Mouse (Mus musculus) layer of hippocampus, postnatal 10 days (tissue): ENCODE data around the gene Bpi. TPM values are rescaled to one million over a fixed set of nuclear protein-coding genes. Genes with fewer than 3 reads are reported as not detected.

Experiments
- DNase-seq, 2 experiments: peaks; one replicate each; pipeline ENCODE4 v3.0.0; 2021; ENCODE audit warnings: low spot score in 2 of 2
- total RNA-seq, 2 experiments: library from RNA; stranded (reverse); gene quantifications; 2 replicates each; pipeline ENCODE4 v1.2.3; 2021

Bpi gene
- total RNA-seq, 2 experiments from 2014 or later = not detected

DNA sequence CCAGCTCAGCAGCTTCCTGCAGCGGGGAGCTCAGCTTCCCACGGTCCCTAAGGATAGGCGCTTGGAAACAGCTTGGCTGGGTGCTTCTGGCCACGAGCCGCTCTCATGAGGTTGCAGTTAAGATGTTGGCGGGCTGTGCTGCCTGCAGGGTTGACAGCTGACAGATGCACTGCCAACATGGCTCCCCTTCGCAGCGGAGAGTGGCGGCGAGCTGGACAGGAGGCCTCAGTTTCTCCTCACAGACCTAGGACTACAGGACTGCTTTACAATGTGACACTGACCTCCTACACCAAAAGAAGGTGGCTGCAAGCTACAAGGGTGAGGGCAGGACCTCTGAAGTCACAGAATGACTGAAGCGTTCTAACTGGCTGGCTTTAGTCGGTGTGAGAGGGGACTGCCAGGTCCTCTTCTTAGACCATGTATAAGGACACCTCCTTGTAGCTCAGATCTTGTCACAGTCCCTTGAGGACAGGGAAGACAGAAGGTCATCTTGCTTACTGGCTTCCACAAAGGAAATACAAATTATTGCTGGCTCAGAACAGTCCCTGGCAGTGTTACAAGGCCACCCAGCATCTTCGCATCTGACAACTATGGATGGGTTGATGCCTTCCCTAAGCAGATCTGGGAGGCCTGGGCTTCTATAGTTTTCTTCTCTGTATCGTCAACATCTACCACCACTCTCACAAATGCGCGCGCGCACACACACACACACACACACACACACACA lies 15.6 kb upstream of the Bpi start:
- DNase-seq = peak; percentile 64 to 65

DNA sequence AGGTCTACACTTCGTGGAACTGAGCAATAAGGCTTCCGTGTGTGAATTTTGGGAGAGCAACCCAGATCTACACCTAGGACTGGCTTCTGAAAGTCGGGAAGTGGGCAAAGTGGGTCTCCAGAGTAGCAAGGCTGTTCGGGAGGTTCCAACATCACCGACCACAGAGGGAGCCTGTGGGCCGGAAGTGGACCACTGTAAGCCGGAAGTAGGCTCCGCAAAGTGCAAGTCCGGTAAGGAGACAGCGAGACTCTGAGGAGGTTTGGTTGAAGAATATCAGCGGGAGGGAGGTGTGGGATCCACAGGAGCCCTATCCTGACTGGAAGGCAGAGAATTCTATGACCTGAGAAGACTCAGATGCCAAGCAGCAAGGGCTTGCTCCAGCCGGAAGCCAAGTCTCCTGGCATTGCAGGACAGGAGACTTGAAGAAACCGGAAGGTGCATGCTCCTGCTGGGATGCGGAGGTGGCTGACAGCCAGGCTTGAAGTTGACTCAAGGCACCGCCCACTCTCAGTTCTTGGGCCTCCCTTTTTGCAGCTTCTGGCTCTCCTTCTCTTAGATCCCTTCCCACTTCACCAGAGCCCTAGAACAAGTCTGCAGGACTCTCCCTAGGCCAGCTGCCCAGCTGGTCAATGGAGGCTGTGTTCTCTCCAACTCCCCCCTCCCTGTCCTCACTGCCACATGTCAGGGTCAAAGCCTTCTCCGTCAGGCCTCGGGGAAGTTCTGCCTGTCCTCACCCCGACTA lies 14.6 kb upstream of the Bpi start:
- DNase-seq = peak; percentile 29 to 35

DNA sequence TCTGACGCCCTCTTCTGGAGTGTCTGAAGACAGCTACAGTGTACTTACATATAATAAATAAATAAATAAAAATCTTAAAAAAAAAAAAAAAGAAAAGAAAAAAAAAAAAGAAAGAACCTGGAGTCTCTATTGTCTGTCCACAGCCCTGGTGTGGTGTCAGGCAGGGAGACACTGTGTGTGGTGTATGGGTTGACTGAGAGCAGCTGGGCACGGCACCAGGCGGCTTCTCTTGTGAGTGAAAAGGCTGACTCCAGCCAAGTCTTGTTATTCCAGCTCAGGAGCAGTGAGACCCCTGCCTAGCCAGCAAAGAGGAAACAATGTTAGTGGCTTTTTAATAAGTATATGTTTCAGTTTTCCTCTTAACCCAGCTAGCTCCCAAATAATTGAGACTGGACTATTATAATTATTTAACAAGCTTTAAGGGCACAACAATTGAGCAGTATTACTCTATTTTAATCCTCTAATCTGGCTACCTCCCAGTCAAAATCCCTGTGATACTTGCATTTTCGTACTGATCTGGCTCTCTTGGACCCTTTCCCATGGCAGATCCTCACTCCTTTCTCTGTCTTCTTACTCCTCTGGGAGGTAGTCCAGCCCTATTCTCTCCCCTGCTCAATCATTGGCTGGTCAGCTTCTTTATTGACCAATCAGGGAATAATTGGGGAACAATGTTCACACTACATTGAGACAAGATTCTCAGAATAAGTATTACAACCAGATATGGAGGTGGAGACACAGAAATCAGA lies 12.6 kb upstream of the Bpi start:
- DNase-seq = no peak

DNA sequence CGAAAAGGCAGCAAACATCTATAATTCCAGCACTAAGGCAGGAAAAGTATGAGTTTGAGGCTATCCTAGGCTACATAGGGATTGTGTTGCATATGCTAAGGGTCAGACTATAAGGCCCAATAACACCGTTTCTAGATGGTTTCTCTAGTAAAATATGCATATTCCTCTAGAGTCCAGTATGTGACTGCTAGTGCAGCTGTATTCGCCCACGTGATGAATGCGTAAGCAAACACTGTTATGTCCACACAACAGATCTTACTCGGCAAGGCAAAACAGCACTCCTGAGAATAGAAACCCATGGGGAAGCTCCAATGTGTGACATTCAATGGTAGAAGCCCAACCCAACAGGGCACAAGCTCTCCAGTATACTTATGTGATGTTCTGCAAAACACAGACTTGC lies 10.0 kb upstream of the Bpi start:
- DNase-seq = no peak

DNA sequence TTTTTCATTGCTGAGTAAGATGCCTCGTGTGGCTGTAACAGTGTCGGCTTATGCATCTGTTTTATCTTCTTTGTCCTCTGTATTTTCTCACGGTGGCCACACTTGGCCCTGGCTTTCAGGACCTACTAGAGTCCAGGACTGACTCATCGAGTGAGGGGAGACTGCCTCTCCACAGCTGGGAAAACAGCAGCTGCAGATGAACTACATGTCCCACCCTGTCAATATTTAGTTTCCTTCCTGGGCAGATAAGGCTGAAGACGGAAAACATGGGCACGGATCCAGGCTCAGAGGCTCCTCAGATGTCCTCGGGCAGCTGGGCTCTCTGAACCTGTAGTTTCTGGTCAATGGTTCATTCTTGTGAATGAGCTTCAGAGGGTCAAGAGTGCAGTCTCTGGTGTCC lies 9.6 kb upstream of the Bpi start:
- no peak for DNase-seq

DNA sequence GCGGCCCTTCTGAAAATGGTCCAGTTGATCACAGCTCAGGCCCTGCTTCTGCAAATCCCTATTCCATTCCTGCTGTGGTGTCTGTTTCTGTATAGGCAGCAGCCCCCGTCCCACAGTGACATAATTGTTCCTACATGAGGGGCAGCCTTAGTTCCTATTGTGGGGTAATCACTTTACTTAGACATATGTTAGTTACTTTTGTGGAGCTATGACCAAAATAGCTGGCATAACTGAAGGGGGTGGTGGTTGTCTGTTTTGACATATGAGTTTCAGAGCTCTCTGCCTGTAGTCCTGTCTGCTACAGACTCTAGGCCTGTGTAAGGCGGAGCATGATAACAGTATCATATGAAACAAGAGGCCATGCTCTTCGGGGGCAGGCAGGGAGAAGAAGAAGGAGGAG lies 7.3 kb upstream of the Bpi start:
- DNase-seq = no peak

DNA sequence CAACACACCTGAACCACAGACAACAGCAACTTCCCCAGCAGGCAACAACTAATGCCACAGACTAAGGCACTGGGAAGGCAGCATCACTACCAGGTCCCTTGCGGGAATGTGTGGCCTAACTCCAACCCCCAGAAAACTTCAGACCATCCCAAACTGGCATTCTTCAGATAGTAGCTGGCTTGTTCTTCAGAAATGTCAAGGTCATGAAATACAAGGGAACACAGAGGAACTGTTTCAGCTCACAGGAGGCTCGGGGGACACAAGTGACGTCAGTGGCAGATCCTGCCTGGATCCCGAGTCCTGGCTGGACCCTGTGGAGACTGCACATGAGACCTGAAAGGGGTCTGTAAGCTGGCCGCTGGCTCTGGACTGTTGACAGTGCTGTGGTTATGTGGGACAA lies 4.1 kb upstream of the Bpi start:
- DNase-seq = no peak

DNA sequence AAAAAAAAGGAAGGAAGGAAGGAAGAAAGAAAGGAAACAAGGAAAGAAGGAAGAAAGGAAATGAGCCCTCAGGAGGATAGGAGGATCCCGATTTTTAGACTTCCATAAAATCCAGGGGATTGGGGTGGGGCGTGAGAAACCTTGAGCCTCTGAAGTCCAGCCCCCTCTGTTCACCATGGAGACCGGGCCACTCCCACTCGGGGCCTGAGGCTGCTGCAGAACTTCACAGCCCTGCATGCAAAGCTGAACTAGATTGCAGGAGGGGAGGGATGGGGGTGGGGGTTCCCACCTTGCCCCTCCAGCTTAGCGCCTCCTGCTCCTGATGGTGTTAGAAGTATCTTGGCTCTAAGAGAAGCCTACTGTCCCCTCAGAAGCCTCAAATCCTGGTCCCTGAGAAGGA lies 1.0 kb upstream of the Bpi start:
- no peak for DNase-seq

DNA sequence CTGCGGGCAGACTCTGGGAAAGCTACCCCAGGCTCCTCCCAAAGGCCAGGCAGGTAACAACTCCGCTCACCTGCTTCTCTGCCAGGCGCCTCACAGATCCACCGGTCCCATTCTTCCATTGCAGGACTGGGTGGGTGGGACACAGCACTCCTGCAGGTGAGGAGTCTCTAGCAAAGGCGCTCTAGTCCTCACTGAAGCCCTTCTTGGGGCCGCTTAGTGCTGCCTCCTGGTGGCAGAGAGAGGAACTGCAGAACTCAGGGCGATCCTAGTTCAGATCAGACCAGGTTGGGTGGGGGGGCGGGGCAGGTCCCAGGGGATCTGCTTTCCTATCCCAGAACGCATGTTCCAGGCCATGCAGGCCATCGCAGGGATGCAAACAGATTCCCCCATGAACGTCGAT lies 887 bp downstream of the Bpi start:
- DNase-seq = peak; percentile 73 to 78

DNA sequence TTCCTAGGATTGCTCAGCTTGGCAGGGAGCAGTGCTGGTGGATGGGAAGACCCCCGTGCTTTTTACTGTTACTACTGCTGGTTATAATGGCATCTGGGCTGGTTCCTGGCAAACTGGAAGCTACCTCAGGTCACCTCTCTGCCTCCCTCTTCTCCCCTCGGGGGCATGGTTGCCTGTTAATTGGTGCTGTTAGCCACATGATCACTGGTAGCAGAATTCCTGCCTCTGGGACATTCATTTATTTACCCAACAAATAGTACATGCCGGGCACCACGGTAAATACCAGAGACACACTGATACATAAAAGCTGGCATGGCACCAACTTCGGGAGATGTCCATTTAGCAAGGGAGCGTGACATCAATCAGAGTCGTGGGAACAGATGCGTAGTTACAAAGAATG lies 1.6 kb downstream of the Bpi start:
- DNase-seq = no peak

DNA sequence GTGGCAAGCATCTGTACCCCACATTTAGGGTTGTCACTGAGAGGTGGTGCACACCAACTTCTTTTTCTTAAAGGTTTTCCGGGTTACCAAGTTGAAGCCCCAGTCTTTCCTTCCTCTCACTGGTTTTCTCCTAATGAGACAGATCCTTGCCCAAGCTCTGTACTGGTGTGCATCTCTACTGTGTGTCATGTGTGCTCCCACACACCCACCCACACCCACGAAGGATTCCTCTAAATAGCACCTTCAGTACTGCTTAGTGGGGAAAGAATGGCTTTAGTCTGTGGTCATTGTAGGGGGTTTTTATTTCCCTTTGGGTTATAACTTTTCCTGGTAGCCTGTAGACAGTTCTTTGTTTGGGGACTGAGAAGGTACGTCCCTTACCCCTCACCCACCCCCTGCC lies 7.0 kb downstream of the Bpi start:
- DNase-seq = no peak

DNA sequence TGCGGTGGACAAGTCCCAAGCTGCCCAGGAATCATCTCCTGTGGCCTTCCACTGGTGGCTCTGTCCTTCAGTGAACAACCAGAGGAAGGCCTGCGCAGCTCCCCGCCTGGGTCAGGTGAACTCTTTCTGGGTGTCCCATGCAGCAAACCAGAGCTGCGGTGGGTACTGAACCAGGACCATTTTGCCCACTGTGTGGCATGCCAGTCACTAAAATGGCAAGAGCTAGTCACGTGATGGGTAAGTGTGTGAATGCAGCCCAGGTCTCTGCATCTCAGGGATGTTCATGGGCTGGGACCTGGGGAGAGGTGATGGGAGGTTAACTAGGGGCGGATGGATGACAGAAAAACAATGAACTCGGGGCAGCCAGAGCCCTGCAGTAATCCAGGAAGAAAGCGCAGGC lies 12.1 kb downstream of the Bpi start:
- no peak for DNase-seq

DNA sequence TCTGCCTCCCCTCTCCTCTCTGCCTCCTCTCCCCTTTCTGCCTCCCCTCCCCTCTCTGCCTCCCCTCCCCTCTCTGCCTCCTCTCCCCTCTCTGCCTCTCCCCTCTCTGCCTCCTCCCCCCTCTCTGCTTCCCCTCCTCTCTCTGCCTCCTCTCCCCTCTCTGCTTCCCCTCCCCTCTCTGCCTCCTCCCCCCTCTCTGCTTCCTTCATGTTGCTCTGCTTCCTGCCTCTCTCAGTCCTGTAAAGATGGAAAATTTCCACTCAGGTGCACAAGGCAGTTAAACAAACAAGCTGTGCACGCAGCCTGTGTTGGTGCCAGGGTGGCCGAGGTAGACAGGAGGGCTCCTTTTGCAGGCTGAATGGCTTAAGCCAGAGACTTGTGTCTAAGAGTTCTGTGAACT lies 15.8 kb downstream of the Bpi start:
- DNase-seq = no peak

DNA sequence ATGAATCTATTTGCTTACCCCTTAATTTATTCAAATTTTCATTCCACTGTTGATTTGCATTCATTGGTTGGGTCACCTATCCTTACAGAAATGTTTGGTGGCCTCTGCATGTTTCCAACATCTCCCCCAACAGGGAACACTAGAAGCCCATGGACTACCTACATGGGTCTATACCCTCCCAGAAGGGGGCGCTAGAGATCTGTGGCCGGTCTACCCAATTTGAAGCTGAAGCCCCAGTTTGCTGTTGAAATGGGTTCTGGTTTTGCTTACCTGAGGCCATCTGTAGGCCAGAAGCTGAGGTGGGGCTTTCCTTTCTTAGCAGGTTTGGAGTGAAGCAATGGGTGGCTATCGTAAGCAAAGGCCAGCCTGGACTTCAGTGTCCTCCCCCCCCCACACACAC lies 17.5 kb downstream of the Bpi start:
- DNase-seq = no peak

DNA sequence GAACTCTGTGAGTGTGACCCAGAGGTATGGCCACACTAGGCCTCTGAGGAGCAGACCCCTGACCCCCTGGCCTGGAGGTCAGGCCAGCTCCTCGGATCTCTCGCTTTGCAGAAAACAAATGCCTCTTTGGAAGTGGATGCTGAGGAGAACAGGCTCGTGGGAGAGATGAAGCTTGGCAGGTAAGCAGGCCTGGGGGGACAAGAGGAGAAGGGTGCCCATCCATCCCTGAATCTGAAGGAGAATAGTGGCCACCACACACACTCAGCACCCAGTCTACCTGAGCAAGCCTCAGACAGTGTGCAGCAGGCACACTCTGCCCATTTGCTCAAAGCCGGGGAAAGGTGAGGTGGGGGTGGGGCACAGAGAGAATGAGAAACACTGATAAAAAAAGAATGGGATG lies 17.9 kb downstream of the Bpi start:
- DNase-seq = no peak

DNA sequence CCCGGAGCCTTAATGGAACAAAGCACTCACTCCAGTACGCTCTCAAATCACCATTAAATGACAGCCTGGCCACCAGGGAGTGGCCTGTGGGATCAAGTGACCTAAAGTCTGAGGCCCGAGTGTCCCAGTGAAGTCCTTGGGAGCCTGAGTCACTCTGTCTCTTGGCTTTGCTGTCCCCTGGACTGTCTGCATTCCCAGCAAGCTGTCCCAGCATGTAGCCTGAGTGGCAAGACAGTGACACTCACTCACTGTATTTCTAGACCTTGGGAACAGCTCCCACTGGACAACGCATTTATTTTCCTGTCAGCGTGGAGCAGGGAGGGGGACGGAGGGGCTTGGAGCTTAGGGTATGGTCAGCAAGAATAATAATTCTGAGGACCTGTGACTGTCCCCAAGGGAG lies 18.6 kb downstream of the Bpi start:
- DNase-seq = no peak

DNA sequence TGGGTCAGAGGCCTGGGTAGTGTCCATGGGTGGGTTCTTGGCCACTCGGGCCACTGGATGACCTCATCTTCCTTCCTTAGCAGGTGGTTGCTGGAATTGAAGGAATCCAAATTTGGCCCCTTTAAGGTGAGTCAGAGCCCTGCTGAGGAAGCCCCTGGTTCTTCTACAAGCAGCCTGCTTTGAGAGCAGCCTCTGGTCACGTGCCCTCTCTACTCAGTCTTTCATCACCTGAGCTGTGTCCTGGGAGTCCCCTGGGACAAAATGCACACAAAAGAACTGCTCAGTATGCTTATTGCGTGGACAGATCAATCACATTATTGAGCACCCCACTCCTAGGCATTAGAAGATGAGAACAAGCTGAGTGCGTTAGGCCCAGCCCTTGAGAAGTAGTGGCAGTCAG lies 19.0 kb downstream of the Bpi start:
- no peak for DNase-seq

DNA sequence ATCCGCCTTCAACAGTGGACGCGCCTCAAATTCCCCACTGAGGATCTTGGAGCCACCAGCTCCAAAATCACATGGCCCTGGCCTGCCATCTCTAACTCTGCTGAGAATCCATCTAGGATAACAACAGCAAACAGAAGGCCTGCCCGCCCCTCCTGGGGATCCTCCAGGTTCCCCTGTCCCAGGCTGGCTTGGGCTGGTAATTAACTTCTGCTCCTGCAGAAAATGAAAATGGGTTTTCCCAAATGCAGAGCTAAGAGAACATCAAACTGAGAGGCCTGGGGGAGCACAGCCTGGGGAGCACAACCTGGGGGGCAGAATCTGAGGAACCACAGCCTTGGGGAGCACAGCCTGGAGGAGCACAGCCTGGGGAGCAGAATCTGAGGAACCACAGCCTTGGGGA lies 21.8 kb downstream of the Bpi start:
- DNase-seq = no peak

DNA sequence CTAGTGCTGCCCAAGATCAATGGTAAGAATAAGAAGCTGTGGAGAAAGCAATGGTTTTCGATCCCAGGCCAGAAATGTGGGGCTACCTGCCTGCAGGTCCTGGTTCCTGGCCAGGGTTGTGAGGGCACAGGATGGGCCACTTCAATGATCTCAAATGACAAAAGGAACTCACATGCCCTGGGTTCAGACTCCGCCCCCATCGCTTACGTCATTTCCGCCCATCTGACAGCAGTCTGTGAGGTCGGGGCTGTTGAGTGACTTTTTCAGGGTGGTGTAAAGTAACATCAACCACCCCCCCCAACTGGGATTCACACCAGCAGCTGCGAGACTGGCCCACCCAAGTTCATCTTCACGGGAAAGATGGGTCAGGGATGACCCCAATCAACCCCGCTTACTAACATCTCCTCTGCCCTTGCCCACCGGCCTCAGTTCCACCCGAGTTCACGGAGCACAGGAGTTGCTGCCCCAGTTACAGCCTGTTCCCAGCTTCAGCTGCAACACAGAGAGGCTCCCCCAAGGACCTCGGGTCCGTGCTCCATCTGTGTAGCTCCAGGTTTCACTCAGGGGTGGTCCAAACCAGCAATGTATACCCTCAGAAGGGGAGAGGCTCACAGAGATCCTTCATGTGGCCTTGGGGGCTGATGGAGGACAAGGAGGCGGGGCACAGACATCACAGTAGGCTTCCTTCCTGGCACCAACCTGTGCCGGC lies 23.8 kb downstream of the Bpi start:
- DNase-seq = no peak

DNA sequence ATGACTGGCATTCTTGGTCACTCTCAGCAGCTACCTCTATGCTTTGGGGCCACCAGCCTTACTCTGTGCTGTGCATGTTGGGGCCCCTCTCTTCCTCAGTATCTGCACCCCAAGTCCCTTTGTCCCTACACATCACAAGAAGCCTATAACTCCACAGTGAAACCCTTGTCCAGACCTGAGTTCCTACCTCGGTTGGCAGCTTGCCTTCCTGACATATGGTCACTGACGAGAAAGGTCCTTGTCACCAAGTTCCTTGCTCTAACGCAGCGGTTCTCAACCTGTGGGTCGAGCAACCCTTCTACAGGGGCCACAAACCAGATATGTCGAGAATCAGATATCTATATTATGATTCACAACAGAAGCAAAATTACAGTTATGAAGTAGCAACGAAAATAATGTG lies 25.2 kb downstream of the Bpi start:
- no peak for DNase-seq

DNA sequence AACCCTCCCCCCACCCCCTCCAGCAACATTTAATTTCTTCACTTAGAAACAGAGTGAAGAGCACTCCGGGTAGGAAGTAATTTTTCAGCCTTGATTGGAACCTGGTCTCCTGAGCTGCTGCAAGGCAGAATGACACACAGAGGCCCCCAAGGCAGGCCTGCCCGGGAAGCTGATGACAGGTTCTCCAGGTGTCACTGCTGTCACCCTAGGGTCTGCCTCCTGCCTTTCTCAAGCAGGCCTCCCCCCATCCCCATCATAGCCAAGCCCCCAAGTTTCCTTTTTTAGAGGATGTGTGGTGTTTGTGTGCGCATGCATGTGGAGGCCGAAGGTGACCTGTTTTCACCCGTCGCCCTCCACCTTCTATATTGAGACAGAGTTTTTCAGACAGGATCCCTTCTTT lies 25.9 kb downstream of the Bpi start:
- DNase-seq = no peak

DNA sequence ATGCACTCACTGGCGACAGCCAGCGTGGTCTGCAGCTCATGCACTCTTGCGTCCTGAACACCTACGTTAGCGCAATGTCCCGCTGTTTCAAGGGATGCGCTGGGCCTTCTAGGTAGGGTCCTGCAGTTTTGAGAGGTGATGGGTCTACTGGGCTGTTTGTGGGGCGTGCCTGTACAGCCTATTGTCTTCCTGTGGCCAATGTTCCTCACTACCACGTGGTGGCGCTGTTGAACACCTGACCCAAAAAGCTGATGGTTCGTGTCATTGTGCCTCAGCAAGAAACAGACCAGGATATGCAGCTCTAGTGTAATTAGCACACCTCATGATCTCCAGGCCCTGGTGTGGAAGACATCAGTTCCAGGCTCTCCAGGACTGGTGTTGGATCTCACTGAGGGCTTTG lies 26.7 kb downstream of the Bpi start:
- peak; percentile 60 to 67 for DNase-seq
